Mouse (Mus musculus) kidney, postnatal 0 days (tissue): ENCODE results near the gene Capn11. TPM values are rescaled to one million over a fixed set of nuclear protein-coding genes. Genes with fewer than 3 reads are reported as not detected.
A peak's percentile ranks its signal among the peaks of the same experiment; 100 is the strongest.

Experiments used
- ATAC-seq: fragments of 200-750 bp; cut with Nextera tagmentation; replicated peaks from 2 replicates; pipeline ENCODE4 v1.8.0; 2017; ENCODE audit warnings: low read depth, moderate number of reproducible peaks, moderate TSS enrichment, moderate library complexity; ENCODE audit not compliant: low FRiP score
- DNase-seq: peaks from one replicate; pipeline ENCODE4 v3.0.0-alpha.2; 2016; ENCODE audit warnings: low spot score
- H3K27ac ChIP-seq: fragments of 300-500 bp; sonication (generic); 2 replicates; pipeline ENCODE4 v1.5.1; 2014; ENCODE audit warnings: mild to moderate bottlenecking
- H3K27me3 ChIP-seq: fragments of 300-500 bp; sonication (generic); 2 replicates; pipeline ENCODE4 v1.6.1; 2014; ENCODE audit warnings: low read length, mixed read lengths; ENCODE audit not compliant: insufficient read depth
- H3K36me3 ChIP-seq: fragments of 300-500 bp; sonication (generic); 2 replicates; pipeline ENCODE4 v1.6.1; 2014; ENCODE audit warnings: low read length, mixed read lengths; ENCODE audit not compliant: insufficient read depth
- H3K4me1 ChIP-seq: fragments of 300-500 bp; sonication (generic); replicated peaks from 2 replicates; pipeline ENCODE4 v1.6.1; 2014; ENCODE audit warnings: antibody characterized with exemption, low read length, mixed read lengths; ENCODE audit not compliant: insufficient read depth
- H3K4me2 ChIP-seq: fragments of 300-500 bp; sonication (generic); 2 replicates; pipeline ENCODE4 v1.6.1; 2014; ENCODE audit warnings: mild to moderate bottlenecking, low read length, moderate library complexity, mixed read lengths
- H3K4me3 ChIP-seq: fragments of 300-500 bp; sonication (generic); replicated peaks from 2 replicates; pipeline ENCODE4 v1.5.1; 2014; ENCODE audit warnings: low read depth, low read length
- H3K9ac ChIP-seq: fragments of 300-500 bp; sonication (generic); 2 replicates; pipeline ENCODE4 v1.6.1; 2014; ENCODE audit warnings: low read depth, low read length
- H3K9me3 ChIP-seq: fragments of 300-500 bp; sonication (generic); replicated peaks from 2 replicates; pipeline ENCODE4 v1.6.1; 2016; ENCODE audit warnings: low read length, inconsistent platforms, mixed read lengths
- CTCF ChIP-seq: IDR thresholded peaks from 2 replicates; pipeline ENCODE4 v1.5.1; 2016; ENCODE audit warnings: antibody characterized with exemption, low read depth, mild to moderate bottlenecking, moderate library complexity
- whole genome bisulfite sequencing: fragments of 180-500 bp; shearing (Covaris S2); extraction: QIAGEN DNeasy Blood & Tissue Kit; methylation state at CpG from one replicate; pipeline ENCODE4 v1.1.7; 2014; 5-methylcytosine and 5-hydroxymethylcytosine counted together
- polyA plus RNA-seq: library from polyadenylated mRNA; unstranded; fragments of >200 nt; fragmentation: Nextera tagmentation; extraction: Ambion mirVana; gene quantifications from 2 replicates; pipeline ENCODE4 v1.2.1, GENCODE M21; 2015

Gene Capn11
- polyA plus RNA-seq, 1 experiment from 2014 or later = not detected

- DNase-seq = no peak
- peaks cover 45% of the 10 kb centered on the region for H3K4me1 ChIP-seq
Observed at GRCm38 (mm10) chr17:45590410-45590809, 68.7 kb downstream of the Capn11 start.

GRCm38 (mm10) chr17:45589844-45590243 is 69.3 kb downstream of the Capn11 start:
- H3K9me3 ChIP-seq = no peaks in the 10 kb centered on the region

More at GRCm38 (mm10) chr17:45590410-45590809, 68.7 kb downstream of the Capn11 start:
- H3K36me3 ChIP-seq = 0 out of 2 replicates have a peak, but pooled peaks cover 6% of the 10 kb centered on the region
- no peak overlapping the region for H3K9ac ChIP-seq
- no peak overlapping the region for H3K4me2 ChIP-seq
- WGBS = 76% methylated on average over 6 of the region's 6 CpGs
- ATAC-seq = no peak
- no peaks in the 10 kb centered on the region for H3K27me3 ChIP-seq
- no peak for TF ChIP-seq CTCF
- H3K4me3 ChIP-seq = no peak overlapping the region
- no peak overlapping the region for H3K27ac ChIP-seq
- no peaks in the 10 kb centered on the region for H3K9me3 ChIP-seq

GRCm38 (mm10) chr17:45589236-45589635 is 69.9 kb downstream of the Capn11 start:
- H3K9ac ChIP-seq = no peak overlapping the region
- H3K27ac ChIP-seq = no peak overlapping the region
- DNase-seq = no peak
- H3K36me3 ChIP-seq = 0 out of 2 replicates have a peak, but pooled peaks cover 6% of the 10 kb centered on the region
- no peaks in the 10 kb centered on the region for H3K27me3 ChIP-seq
- no peak for ATAC-seq
- TF ChIP-seq CTCF = no peak
- H3K9me3 ChIP-seq = no peaks in the 10 kb centered on the region
- 99% methylated on average over 7 of the region's 7 CpGs for WGBS
- no peak overlapping the region for H3K4me2 ChIP-seq
- H3K4me1 ChIP-seq = peaks cover 44% of the 10 kb centered on the region
- no peak overlapping the region for H3K4me3 ChIP-seq

More at GRCm38 (mm10) chr17:45589844-45590243, 69.3 kb downstream of the Capn11 start:
- TF ChIP-seq CTCF = no peak
- no peaks in the 10 kb centered on the region for H3K27me3 ChIP-seq
- H3K4me3 ChIP-seq = no peak overlapping the region
- WGBS = 87% methylated on average over 8 of the region's 8 CpGs
- H3K4me2 ChIP-seq = no peak overlapping the region
- DNase-seq = no peak
- no peak overlapping the region for H3K27ac ChIP-seq
- 0 out of 2 replicates have a peak, but pooled peaks cover 6% of the 10 kb centered on the region for H3K36me3 ChIP-seq
- peaks cover 46% of the 10 kb centered on the region for H3K4me1 ChIP-seq
- no peak overlapping the region for H3K9ac ChIP-seq
- ATAC-seq = no peak

- Histone ChIP-seq H3K4me1 (peaks cover 37% of the 10 kb centered on the region), H3K36me3 (0 out of 2 replicates have a peak, but pooled peaks cover 6% of the 10 kb centered on the region), H3K27me3 (no peaks in the 10 kb centered on the region), H3K9ac (no peak overlapping the region), H3K9me3 (no peaks in the 10 kb centered on the region), H3K4me2 (no peak overlapping the region), H3K27ac (no peak overlapping the region), H3K4me3 (no peak overlapping the region)
- TF ChIP-seq CTCF = no peak
- DNase-seq = no peak
- 90% methylated on average over 7 of the region's 7 CpGs for WGBS
- no peak for ATAC-seq
Observed at GRCm38 (mm10) chr17:45588370-45588769, 70.8 kb downstream of the Capn11 start.

- Histone ChIP-seq H3K9ac (no peak overlapping the region), H3K27ac (0 out of 2 replicates have a peak overlapping the region, but pooled peaks have one; percentile 87), H3K4me3 (no peak overlapping the region), H3K36me3 (0 out of 2 replicates have a peak, but pooled peaks cover 6% of the 10 kb centered on the region), H3K27me3 (no peaks in the 10 kb centered on the region), H3K9me3 (no peaks in the 10 kb centered on the region), H3K4me1 (peaks cover 18% of the 10 kb centered on the region), H3K4me2 (no peak overlapping the region)
- 97% methylated on average over 3 of the region's 3 CpGs for WGBS
- no peak for DNase-seq
- peak; percentile 63 for TF ChIP-seq CTCF
- no peak for ATAC-seq
Observed at GRCm38 (mm10) chr17:45586449-45586837, 72.7 kb downstream of the Capn11 start.

GRCm38 (mm10) chr17:45585725-45586448 is 73.2 kb downstream of the Capn11 start:
- H3K4me1 ChIP-seq = peaks cover 20% of the 10 kb centered on the region
- 0 out of 2 replicates have a peak overlapping the region, but pooled peaks have one; percentile 13 for H3K9ac ChIP-seq
- ATAC-seq (no peak), DNase-seq (no peak)
- no peak overlapping the region for H3K4me2 ChIP-seq
- no peak overlapping the region for H3K4me3 ChIP-seq
- H3K9me3 ChIP-seq = no peaks in the 10 kb centered on the region
- 79% methylated on average over 23 of the region's 23 CpGs for WGBS
- no peak for TF ChIP-seq CTCF
- 0 out of 2 replicates have a peak, but pooled peaks cover 6% of the 10 kb centered on the region for H3K36me3 ChIP-seq
- H3K27me3 ChIP-seq = no peaks in the 10 kb centered on the region
- H3K27ac ChIP-seq = peak overlapping the region; percentile 87
